Mouse (Mus musculus) E14TG2a.4 (cell line): ENCODE data around the gene Colq.

Experiments used
- CTCF ChIP-seq: conservative IDR thresholded peaks from 2 replicates; pipeline ENCODE4 v1.5.1; 2014; ENCODE audit warnings: low read length
- NANOG ChIP-seq: IDR thresholded peaks from 2 replicates; pipeline ENCODE4 v1.6.1; 2014; ENCODE audit warnings: borderline replicate concordance, low read length, mixed read lengths
- POU5F1 ChIP-seq: IDR thresholded peaks from 2 replicates; pipeline ENCODE4 v1.6.1; 2014; ENCODE audit warnings: low read length, borderline replicate concordance

DNA sequence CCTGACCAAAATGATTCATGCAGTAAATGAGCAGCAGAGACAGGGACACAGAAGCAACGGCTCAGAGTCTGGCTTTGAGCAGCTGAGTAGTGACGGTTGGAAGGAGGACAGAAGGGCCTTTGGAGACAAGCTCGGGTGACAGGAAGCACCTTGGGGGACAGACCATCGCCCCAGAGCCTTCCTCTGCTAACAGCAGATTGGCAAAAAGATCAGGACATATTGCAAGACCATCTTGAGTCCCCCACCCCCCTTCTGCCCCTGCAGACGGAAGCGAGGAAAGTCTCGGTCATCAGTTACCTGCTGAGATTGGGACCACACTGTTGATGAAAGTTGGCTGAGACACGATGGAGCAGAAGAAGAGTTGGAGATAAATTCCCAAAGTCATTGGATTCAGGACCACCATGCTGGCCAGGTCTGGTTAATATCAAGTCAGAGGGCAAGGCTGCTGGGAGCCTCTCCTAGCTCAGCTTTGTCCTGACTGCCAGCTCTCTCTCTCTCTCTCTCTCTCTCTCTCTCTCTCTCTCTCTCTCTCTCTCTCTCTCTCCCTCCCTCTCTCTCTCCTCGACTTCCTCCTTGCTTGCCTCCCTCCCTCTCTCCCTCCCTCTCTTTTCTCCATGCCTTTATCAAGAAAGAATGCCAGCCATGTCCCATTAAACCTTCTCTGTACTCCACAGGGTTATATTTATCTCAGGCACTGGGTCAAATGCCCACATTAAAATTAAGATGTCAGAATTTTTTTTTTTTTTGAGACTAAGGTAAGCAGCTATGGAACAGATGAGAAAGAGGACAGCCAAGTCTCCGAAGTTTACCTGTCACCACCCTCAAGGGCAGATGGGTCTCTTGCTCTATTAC, 14.1 kb downstream of the Colq start:
- TF ChIP-seq CTCF: no peak
- TF ChIP-seq POU5F1: no peak
- TF ChIP-seq NANOG: no peak
